Mouse (Mus musculus): ENCODE results near the gene Mrps35. TPM values are rescaled to one million over a fixed set of nuclear protein-coding genes. Genes with fewer than 3 reads are reported as not detected.

The Mrps35 gene
- polyA plus RNA-seq, 1 experiment from 2014 or later, result 121 TPM

GRCm38 (mm10) chr6:147096934-147097333 is 54.4 kb downstream of the Mrps35 start:
- WGBS, result 72% methylated on average over 3 of the region's 3 CpGs

GRCm38 (mm10) chr6:147097346-147097929 is 54.9 kb downstream of the Mrps35 start:
- ATAC-seq (ENCODE audit: insufficient read depth) (no peak), DNase-seq (no peak)

More at GRCm38 (mm10) chr6:147096934-147097333, 54.4 kb downstream of the Mrps35 start:
- no peaks in the 10 kb centered on the region for H3K27me3 ChIP-seq (ENCODE audit: insufficient read depth, low read length)
- H3K27ac ChIP-seq (ENCODE audit: low read depth), result no peak overlapping the region
- H3K4me3 ChIP-seq (ENCODE audit: low read depth, low read length), result no peak overlapping the region
- H3K9ac ChIP-seq, result no peak overlapping the region
- 0 out of 2 replicates have a peak, but pooled peaks cover 21% of the 10 kb centered on the region for H3K36me3 ChIP-seq (ENCODE audit: insufficient read depth)
- no peak overlapping the region for H3K4me2 ChIP-seq
- DNase-seq (no peak), ATAC-seq (ENCODE audit: insufficient read depth) (no peak)
- 0 out of 2 replicates have a peak, but pooled peaks cover 2% of the 10 kb centered on the region for H3K4me1 ChIP-seq (ENCODE audit: insufficient read depth)
- no peak for TF ChIP-seq CTCF (IDR thresholded peaks at IDR 0.05; ENCODE audit: low read depth)
- H3K9me3 ChIP-seq (ENCODE audit: low read depth, low read length), result no peaks in the 10 kb centered on the region

GRCm38 (mm10) chr6:147099458-147100277 is 57.1 kb downstream of the Mrps35 start:
- no peak for ATAC-seq (ENCODE audit: insufficient read depth)
- H3K36me3 ChIP-seq (ENCODE audit: insufficient read depth), result peaks cover 35% of the 10 kb centered on the region; the same call in 1 of the 2 replicates
- no peak overlapping the region for H3K9ac ChIP-seq
- H3K27me3 ChIP-seq (ENCODE audit: insufficient read depth, low read length), result no peaks in the 10 kb centered on the region
- DNase-seq, result no peak
- no peak overlapping the region for H3K4me2 ChIP-seq
- no peak overlapping the region for H3K27ac ChIP-seq (ENCODE audit: low read depth)
- H3K4me3 ChIP-seq (ENCODE audit: low read depth, low read length), result no peak overlapping the region
- H3K4me1 ChIP-seq (ENCODE audit: insufficient read depth), result no peaks in the 10 kb centered on the region
- TF ChIP-seq CTCF (IDR thresholded peaks at IDR 0.05; ENCODE audit: low read depth), result no peak
- no peaks in the 10 kb centered on the region for H3K9me3 ChIP-seq (ENCODE audit: low read depth, low read length)
- WGBS, result 69% methylated on average over 19 of the region's 19 CpGs

More at GRCm38 (mm10) chr6:147097346-147097929, 54.9 kb downstream of the Mrps35 start:
- WGBS, result 49% methylated on average over 8 of the region's 8 CpGs
- Histone ChIP-seq H3K27me3 (ENCODE audit: insufficient read depth, low read length) (no peaks in the 10 kb centered on the region), H3K4me2 (no peak overlapping the region), H3K36me3 (ENCODE audit: insufficient read depth) (0 out of 2 replicates have a peak, but pooled peaks cover 26% of the 10 kb centered on the region), H3K9ac (no peak overlapping the region), H3K4me1 (ENCODE audit: insufficient read depth) (0 out of 2 replicates have a peak, but pooled peaks cover 2% of the 10 kb centered on the region), H3K4me3 (ENCODE audit: low read depth, low read length) (no peak overlapping the region), H3K27ac (ENCODE audit: low read depth) (no peak overlapping the region), H3K9me3 (ENCODE audit: low read depth, low read length) (no peaks in the 10 kb centered on the region)
- TF ChIP-seq CTCF (IDR thresholded peaks at IDR 0.05; ENCODE audit: low read depth), result no peak

- 88% methylated on average over 3 of the region's 3 CpGs for WGBS
- no peak overlapping the region for H3K27ac ChIP-seq (ENCODE audit: low read depth)
- TF ChIP-seq CTCF (IDR thresholded peaks at IDR 0.05; ENCODE audit: low read depth), result peak; percentile 20; the same call in 1 of the 2 replicates
Observed at GRCm38 (mm10) chr6:147102293-147102692, 59.7 kb downstream of the Mrps35 start.

GRCm38 (mm10) chr6:147105529-147105928 is 63.0 kb downstream of the Mrps35 start:
- H3K27ac ChIP-seq (ENCODE audit: low read depth), result no peak overlapping the region
- H3K4me2 ChIP-seq, result no peak overlapping the region
- H3K9me3 ChIP-seq (ENCODE audit: low read depth, low read length), result no peaks in the 10 kb centered on the region
- H3K36me3 ChIP-seq (ENCODE audit: insufficient read depth), result peaks cover 72% of the 10 kb centered on the region
- H3K27me3 ChIP-seq (ENCODE audit: insufficient read depth, low read length), result no peaks in the 10 kb centered on the region
- no peak overlapping the region for H3K9ac ChIP-seq
- ATAC-seq (ENCODE audit: insufficient read depth) (no peak), DNase-seq (no peak)
- H3K4me1 ChIP-seq (ENCODE audit: insufficient read depth), result no peaks in the 10 kb centered on the region
- TF ChIP-seq CTCF (IDR thresholded peaks at IDR 0.05; ENCODE audit: low read depth), result no peak
- H3K4me3 ChIP-seq (ENCODE audit: low read depth, low read length), result no peak overlapping the region
- 97% methylated on average over 1 of the region's 1 CpGs for WGBS

More at GRCm38 (mm10) chr6:147102293-147102692, 59.7 kb downstream of the Mrps35 start:
- H3K4me3 ChIP-seq (ENCODE audit: low read depth, low read length), result no peak overlapping the region
- H3K9ac ChIP-seq, result no peak overlapping the region
- H3K4me1 ChIP-seq (ENCODE audit: insufficient read depth), result no peaks in the 10 kb centered on the region
- H3K4me2 ChIP-seq, result no peak overlapping the region
- DNase-seq (no peak), ATAC-seq (ENCODE audit: insufficient read depth) (peak; percentile 37; the same call in 1 of the 2 replicates)
- peaks cover 49% of the 10 kb centered on the region; the same call in 1 of the 2 replicates for H3K36me3 ChIP-seq (ENCODE audit: insufficient read depth)
- H3K27me3 ChIP-seq (ENCODE audit: insufficient read depth, low read length), result no peaks in the 10 kb centered on the region
- H3K9me3 ChIP-seq (ENCODE audit: low read depth, low read length), result no peaks in the 10 kb centered on the region

DNA sequence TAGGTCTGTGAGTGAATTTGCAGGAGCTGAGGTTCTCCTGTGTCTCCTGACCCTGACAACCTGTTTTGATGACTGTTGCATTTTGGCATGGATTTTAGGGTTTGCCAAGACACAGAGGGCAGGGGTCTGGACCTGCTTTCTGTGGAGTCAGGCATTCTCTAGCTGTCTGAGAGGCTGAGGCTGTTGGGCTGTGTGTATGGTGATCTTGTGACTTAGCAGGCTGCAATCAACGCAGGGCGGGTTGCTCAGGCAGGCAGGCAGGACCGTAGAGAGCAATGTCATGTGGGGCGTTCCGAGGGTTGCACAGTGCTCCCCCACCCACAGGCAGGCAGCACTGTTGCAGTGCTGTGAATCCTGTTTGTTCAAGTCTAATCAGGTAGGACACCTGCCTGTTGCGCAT is 64.2 kb downstream of the Mrps35 start:
- Histone ChIP-seq H3K27ac (ENCODE audit: low read depth) (no peak overlapping the region), H3K4me3 (ENCODE audit: low read depth, low read length) (no peak overlapping the region), H3K4me2 (no peak overlapping the region), H3K27me3 (ENCODE audit: insufficient read depth, low read length) (no peaks in the 10 kb centered on the region), H3K4me1 (ENCODE audit: insufficient read depth) (no peaks in the 10 kb centered on the region), H3K9ac (no peak overlapping the region), H3K9me3 (ENCODE audit: low read depth, low read length) (no peaks in the 10 kb centered on the region), H3K36me3 (ENCODE audit: insufficient read depth) (peaks cover 65% of the 10 kb centered on the region)
- DNase-seq, result no peak
- no peak for TF ChIP-seq CTCF (IDR thresholded peaks at IDR 0.05; ENCODE audit: low read depth)
- WGBS, result 85% methylated on average over 6 of the region's 6 CpGs
- ATAC-seq (ENCODE audit: insufficient read depth), result no peak

GRCm38 (mm10) chr6:147109283-147109682 is 66.7 kb downstream of the Mrps35 start:
- Histone ChIP-seq H3K9ac (no peak overlapping the region), H3K4me2 (no peak overlapping the region), H3K9me3 (ENCODE audit: low read depth, low read length) (no peaks in the 10 kb centered on the region), H3K4me1 (ENCODE audit: insufficient read depth) (no peaks in the 10 kb centered on the region), H3K4me3 (ENCODE audit: low read depth, low read length) (no peak overlapping the region), H3K27ac (ENCODE audit: low read depth) (no peak overlapping the region), H3K36me3 (ENCODE audit: insufficient read depth) (peaks cover 56% of the 10 kb centered on the region), H3K27me3 (ENCODE audit: insufficient read depth, low read length) (no peaks in the 10 kb centered on the region)
- no peak for TF ChIP-seq CTCF (IDR thresholded peaks at IDR 0.05; ENCODE audit: low read depth)
- DNase-seq (peak; percentile 30), ATAC-seq (ENCODE audit: insufficient read depth) (no peak)
- WGBS, result 70% methylated on average over 7 of the region's 7 CpGs
